Mouse (Mus musculus) midbrain, embryonic 16.5 days (tissue): ENCODE results near the gene Cbx4. TPM values are rescaled to one million over a fixed set of nuclear protein-coding genes. Genes with fewer than 3 reads are reported as not detected.
A peak's percentile ranks its signal among the peaks of the same experiment; 100 is the strongest.

Experiments used
- ATAC-seq: fragments of 200-750 bp; cut with Nextera tagmentation; 2 replicates; pipeline ENCODE4 v1.8.0; 2017; ENCODE audit warnings: moderate TSS enrichment
- H3K27ac ChIP-seq: fragments of 300-500 bp; sonication (generic); 2 replicates; pipeline ENCODE4 v1.5.1; 2014; ENCODE audit warnings: mild to moderate bottlenecking, low read length, mixed read lengths
- H3K27me3 ChIP-seq: fragments of 300-500 bp; sonication (generic); 2 replicates; pipeline ENCODE4 v1.6.1; 2014; ENCODE audit warnings: low read depth, low read length, mixed read lengths; ENCODE audit not compliant: control insufficient read depth, insufficient read depth
- H3K36me3 ChIP-seq: fragments of 300-500 bp; sonication (generic); 2 replicates; pipeline ENCODE4 v1.6.1; 2014; ENCODE audit warnings: mild to moderate bottlenecking, low read length, moderate library complexity, mixed read lengths; ENCODE audit not compliant: control insufficient read depth, insufficient read depth
- H3K4me1 ChIP-seq: fragments of 300-500 bp; sonication (generic); 2 replicates; pipeline ENCODE4 v1.6.1; 2014; ENCODE audit warnings: mild to moderate bottlenecking, low read length, mixed read lengths; ENCODE audit not compliant: control insufficient read depth, insufficient read depth
- H3K4me2 ChIP-seq: fragments of 300-500 bp; sonication (generic); 2 replicates; pipeline ENCODE4 v1.6.1; 2014; ENCODE audit warnings: mild to moderate bottlenecking, low read length, mixed read lengths
- H3K4me3 ChIP-seq: fragments of 300-500 bp; sonication (generic); 2 replicates; pipeline ENCODE4 v1.5.1; 2014; ENCODE audit warnings: low read depth, mild to moderate bottlenecking, low read length, moderate library complexity, mixed read lengths
- H3K9ac ChIP-seq: fragments of 300-500 bp; sonication (generic); 2 replicates; pipeline ENCODE4 v1.6.1; 2014; ENCODE audit warnings: low read depth, low read length, mixed read lengths
- H3K9me3 ChIP-seq: fragments of 300-500 bp; sonication (generic); replicated peaks from 2 replicates; pipeline ENCODE4 v1.6.1; 2014; ENCODE audit warnings: mild to moderate bottlenecking, low read length, mixed read lengths; ENCODE audit not compliant: control insufficient read depth, poor library complexity, severe bottlenecking
- WGBS: fragments of 180-500 bp; shearing (Covaris S2); extraction: QIAGEN DNeasy Blood & Tissue Kit; methylation state at CpG from one replicate; pipeline ENCODE4 v1.1.7; 2014; 5-methylcytosine and 5-hydroxymethylcytosine counted together
- polyA plus RNA-seq: library from polyadenylated mRNA; unstranded; fragments of >200 nt; fragmentation: Nextera tagmentation; extraction: Ambion mirVana; gene quantifications from 2 replicates; pipeline ENCODE4 v1.2.1, GENCODE M21; 2015

The Cbx4 gene
- polyA plus RNA-seq, 1 experiment from 2014 or later, result 25.6 TPM

DNA sequence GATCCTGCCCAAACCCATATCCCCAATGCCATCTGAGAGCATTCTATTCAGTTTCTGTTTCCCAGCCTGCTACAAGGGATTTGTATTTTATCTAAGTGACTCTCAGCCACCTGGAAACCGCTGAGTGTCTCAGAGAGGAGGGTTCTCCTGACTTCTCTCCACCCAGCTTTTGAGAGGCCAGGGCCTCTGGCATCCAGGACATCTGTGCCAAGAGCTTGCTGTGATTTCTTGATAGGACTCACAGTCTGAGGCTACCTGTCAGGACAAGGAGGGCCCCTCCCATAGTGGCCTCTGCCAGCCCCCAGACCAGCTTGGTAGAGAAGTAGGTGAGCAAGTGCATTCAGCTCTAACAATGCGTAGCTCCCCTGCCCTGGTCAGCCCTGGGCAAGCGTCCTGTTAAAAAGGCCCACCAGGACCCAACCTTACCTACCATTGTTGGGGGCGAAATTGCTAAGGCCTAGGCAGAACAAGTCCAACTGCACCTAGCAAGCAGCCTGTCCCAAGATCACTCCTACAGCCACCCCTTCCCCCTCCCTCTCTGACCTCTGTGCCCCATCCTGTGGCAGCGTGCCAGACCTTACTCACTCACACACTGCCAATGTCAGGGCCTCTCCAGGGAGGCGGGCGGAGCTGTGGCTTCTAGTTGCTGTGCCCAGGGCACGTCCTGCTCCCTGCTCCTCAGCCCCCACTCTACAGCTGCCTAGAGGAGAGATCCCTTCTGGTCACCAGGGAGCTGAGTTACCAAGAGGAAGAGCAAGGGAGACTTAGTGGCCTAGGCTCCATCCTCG lies 41.9 kb upstream of the Cbx4 start:
- Histone ChIP-seq H3K27ac (no peak overlapping the region), H3K9me3 (no peaks in the 10 kb centered on the region), H3K4me3 (no peak overlapping the region), H3K9ac (peak overlapping the region; percentile 11; the same call in 1 of the 2 replicates), H3K4me2 (no peak overlapping the region), H3K27me3 (no peaks in the 10 kb centered on the region; the same call in 1 of the 2 replicates), H3K36me3 (no peaks in the 10 kb centered on the region), H3K4me1 (peaks cover 38% of the 10 kb centered on the region)
- WGBS, result 64% methylated on average over 9 of the region's 9 CpGs
- no peak for ATAC-seq

DNA sequence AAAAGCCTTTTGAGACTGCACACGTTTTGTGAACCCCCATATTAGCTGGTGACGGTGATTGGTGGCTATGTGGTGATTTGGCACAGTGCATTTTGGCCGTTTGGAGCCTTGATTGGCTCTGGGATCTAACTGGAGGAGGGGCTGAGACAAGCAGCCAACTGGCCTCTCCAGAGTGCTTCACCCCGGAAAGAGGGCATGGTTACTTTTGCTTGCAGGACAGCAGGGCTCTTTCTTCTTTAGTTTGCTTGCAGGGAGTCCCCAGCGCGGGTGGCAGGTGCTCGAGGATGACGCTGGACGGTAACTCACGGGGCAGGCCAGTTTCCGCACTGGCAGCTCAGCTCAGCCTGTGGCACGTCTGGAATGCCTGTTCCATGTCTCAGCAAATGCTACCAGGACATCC lies 41.1 kb upstream of the Cbx4 start:
- Histone ChIP-seq H3K36me3 (no peaks in the 10 kb centered on the region), H3K4me1 (peaks cover 38% of the 10 kb centered on the region), H3K4me2 (no peak overlapping the region), H3K27me3 (no peaks in the 10 kb centered on the region; the same call in 1 of the 2 replicates), H3K27ac (peak overlapping the region; percentile 71), H3K9me3 (no peaks in the 10 kb centered on the region), H3K9ac (no peak overlapping the region), H3K4me3 (no peak overlapping the region)
- 26% methylated on average over 12 of the region's 12 CpGs for WGBS
- no peak for ATAC-seq

DNA sequence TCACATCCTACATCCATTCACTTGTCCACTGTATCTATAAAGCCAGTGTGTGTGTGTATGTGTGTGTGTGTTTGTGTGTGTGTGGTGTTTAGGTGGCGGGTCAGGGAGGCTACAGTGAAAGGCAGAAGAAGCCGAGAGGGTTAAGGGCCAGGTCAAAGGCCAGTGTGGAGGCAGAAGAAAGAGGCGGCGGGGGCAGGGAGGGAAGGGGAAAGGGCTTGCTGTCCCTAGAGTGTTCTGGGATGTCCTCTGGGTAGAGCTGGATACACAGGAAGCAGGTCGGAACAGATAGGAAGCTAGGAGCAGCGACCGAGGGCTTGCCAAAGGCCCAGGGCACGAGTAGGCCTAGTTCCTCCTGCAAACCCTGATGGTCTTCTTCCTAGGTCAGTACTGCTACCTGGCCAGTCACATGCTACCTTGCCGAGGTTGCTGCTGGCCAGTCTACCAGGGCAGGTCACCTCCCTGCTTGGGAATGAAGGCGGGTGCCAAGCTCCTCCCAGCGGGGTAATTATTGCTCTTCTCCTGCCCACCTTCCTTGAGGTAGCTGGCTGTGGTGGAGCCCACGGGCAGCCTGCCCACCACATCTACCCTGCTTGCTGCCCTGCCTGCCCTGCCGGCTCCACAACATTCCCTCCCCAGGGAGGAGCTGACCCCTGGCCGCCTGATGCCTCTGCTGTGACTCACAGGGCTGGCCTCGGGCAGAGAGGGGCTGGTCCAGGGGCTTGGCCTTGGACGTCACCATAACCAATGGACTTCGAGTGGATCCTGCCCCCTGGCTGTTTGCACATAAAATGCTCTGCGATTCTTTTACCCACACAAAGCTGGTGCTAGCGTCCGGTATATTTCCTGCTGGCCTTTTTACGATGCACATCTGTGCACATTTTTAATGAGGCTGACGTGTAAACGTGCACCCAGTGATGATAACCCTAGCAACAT lies 40.2 kb upstream of the Cbx4 start:
- peaks cover 38% of the 10 kb centered on the region for H3K4me1 ChIP-seq

DNA sequence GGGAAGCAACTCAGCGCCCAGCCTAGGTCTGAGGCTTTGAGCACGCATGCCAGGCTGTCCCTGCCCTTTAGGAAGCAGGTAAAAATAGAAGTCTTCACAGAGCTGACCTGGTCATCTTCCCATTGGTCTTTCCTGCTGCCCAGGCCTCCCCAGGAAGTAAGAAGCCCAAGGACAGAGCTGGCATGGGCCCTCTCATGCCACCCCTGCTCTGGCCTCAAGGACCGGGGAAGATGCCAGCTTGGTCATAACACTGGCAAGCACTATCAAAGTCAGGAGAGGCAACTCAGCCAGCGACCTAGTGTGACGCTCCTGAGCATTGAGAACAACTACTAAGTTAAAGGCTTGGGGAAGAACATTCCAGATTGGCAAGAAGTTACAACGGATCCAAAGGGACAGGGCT lies 38.5 kb upstream of the Cbx4 start:
- Histone ChIP-seq H3K27me3 (no peaks in the 10 kb centered on the region), H3K9me3 (no peaks in the 10 kb centered on the region), H3K4me2 (no peak overlapping the region), H3K36me3 (no peaks in the 10 kb centered on the region), H3K27ac (no peak overlapping the region), H3K4me1 (peaks cover 31% of the 10 kb centered on the region), H3K9ac (no peak overlapping the region), H3K4me3 (no peak overlapping the region)
- no peak for ATAC-seq
- WGBS, result 90% methylated on average over 6 of the region's 6 CpGs

More for the DNA sequence above, 40.2 kb upstream of the Cbx4 start:
- no peak overlapping the region for H3K4me3 ChIP-seq
- H3K36me3 ChIP-seq, result no peaks in the 10 kb centered on the region
- peak overlapping the region; percentile 71 for H3K27ac ChIP-seq
- WGBS, result 37% methylated on average over 23 of the region's 23 CpGs
- H3K4me2 ChIP-seq, result peak overlapping the region; percentile 17; the same call in 1 of the 2 replicates
- H3K9me3 ChIP-seq, result no peaks in the 10 kb centered on the region
- no peaks in the 10 kb centered on the region; the same call in 1 of the 2 replicates for H3K27me3 ChIP-seq
- peak overlapping the region; percentile 34; the same call in 1 of the 2 replicates for H3K9ac ChIP-seq
- ATAC-seq, result 0 out of 2 replicates have a peak, but pooled peaks have one; percentile 27

DNA sequence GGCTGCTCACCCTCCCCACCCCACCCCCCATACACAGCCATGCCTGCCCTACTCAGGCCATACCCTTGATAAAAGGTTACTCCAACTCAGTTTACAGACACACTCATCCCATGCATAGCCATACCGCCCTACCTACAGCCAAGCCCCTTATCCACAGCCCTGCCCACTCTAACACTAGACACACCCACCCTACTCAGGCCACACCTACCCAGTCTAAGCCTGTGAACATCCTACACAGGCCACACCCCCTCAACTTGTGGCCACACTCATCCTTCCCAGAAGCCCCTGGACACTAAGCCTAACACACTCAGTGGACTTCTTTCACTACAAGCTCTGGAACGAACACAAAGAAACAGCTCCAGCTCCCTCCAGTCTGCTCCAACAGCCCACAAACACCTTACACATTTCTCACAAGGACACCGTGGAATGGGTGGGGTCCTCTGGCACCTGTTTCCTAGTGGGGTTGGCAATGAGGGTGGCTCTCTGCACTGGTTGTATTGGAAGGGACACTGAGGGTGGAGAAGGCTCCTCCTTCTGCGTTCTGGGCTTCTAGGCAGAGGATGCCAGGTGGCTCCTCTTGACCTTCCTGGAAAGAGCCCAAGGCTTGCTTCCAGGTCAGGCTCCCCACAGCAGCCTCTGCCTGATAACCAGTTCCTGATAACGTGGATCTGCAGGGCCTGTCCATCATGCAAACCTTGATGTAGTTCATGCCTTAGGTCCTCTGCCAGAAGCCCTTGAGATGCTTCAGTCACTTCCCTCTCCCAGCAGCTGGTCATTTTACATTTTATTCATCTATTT lies 37.7 kb upstream of the Cbx4 start:
- WGBS, result 79% methylated on average over 5 of the region's 5 CpGs
- Histone ChIP-seq H3K9me3 (no peaks in the 10 kb centered on the region), H3K36me3 (no peaks in the 10 kb centered on the region), H3K4me3 (no peak overlapping the region), H3K27ac (no peak overlapping the region), H3K4me1 (peaks cover 30% of the 10 kb centered on the region), H3K9ac (no peak overlapping the region), H3K27me3 (no peaks in the 10 kb centered on the region), H3K4me2 (no peak overlapping the region)
- ATAC-seq, result no peak

DNA sequence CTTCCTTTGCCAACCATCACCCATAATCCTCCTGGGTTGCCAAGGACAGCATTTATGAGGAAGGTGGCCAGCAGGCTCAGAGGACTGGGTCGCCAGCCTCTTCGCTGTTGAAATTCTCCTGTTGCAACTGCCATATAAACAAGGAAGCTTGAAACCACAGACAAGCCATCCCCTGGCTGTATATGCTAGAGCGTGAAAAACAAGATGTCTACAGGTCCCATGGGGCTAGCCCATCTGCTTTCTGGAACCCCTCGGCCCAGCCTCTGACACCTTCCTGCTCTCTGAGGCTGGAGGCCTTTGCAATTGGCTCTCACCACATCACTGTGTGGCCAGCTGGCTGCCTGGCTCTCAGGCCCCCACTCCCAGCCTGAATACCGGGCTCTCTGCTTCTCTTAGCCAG lies 36.4 kb upstream of the Cbx4 start:
- Histone ChIP-seq H3K4me1 (peaks cover 24% of the 10 kb centered on the region), H3K4me3 (no peak overlapping the region), H3K27me3 (no peaks in the 10 kb centered on the region), H3K9ac (no peak overlapping the region), H3K27ac (no peak overlapping the region), H3K4me2 (no peak overlapping the region), H3K9me3 (no peaks in the 10 kb centered on the region), H3K36me3 (no peaks in the 10 kb centered on the region)
- ATAC-seq, result no peak
- WGBS, result 92% methylated on average over 5 of the region's 5 CpGs

DNA sequence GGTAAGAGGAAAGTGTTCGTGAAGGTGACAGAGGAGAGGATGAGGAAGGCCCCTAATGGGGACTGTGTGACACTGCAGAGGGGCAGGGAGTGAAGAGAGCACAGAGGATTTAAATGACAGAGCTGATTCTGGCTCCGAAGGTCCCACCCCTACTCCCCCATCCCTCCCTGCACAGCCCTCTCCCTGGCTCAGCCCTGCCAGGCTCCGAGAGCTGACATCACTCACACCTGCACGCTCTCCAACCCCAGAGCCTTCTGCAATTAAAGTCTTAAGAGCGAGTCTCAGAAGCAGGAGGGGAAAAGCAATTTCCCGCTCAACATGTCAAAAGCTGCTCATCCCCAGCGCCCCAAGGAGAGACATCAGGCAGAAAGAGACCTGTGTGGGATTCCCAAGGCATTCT lies 32.9 kb upstream of the Cbx4 start:
- 0 out of 2 replicates have a peak, but pooled peaks have one; percentile 5 for ATAC-seq
- Histone ChIP-seq H3K4me2 (no peak overlapping the region), H3K4me1 (peaks cover 10% of the 10 kb centered on the region; the same call in 1 of the 2 replicates), H3K27ac (no peak overlapping the region), H3K27me3 (no peaks in the 10 kb centered on the region), H3K4me3 (no peak overlapping the region), H3K36me3 (no peaks in the 10 kb centered on the region), H3K9me3 (no peaks in the 10 kb centered on the region), H3K9ac (peak overlapping the region; percentile 17; the same call in 1 of the 2 replicates)
- WGBS, result 8% methylated on average over 7 of the region's 7 CpGs

DNA sequence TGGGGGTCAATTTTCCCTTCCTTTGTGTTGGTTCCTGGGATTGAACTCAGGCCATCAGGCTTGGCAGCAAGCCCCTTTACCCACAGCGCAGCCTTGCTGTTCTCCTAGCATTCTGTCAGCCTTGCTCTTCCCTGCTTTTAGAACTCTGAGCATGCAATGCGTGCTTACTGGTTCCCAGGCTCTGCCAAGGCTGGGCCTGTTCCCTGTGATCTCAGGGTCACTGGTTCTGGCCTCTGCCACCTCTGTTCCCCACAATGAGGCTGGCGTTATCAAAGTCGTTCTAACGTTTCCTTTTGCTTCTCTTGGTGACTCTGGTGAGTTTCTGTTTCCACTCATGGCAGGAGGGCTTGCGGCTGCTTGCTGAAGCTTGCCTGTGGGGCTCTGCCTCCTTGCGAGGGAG lies 31.9 kb upstream of the Cbx4 start:
- Histone ChIP-seq H3K9ac (no peak overlapping the region), H3K4me1 (peaks cover 10% of the 10 kb centered on the region; the same call in 1 of the 2 replicates), H3K4me3 (no peak overlapping the region), H3K27ac (no peak overlapping the region), H3K9me3 (no peaks in the 10 kb centered on the region), H3K4me2 (no peak overlapping the region), H3K36me3 (no peaks in the 10 kb centered on the region), H3K27me3 (no peaks in the 10 kb centered on the region)
- ATAC-seq, result no peak
- WGBS, result 62% methylated on average over 7 of the region's 7 CpGs
